Mouse (Mus musculus) kidney, adult 2 months (tissue): Measurements from ENCODE around the gene Tpsg1.

Experiments
- CTCF ChIP-seq: fragments of 200-500 bp; conservative IDR thresholded peaks from 2 replicates; pipeline ENCODE4 v1.5.1; 2011; ENCODE audit warnings: low read depth, mild to moderate bottlenecking, control low read depth, low read length, moderate library complexity, mixed read lengths; ENCODE audit not compliant: insufficient read depth, insufficient read length
- POLR2A ChIP-seq: fragments of 200-500 bp; IDR thresholded peaks from one replicate; pipeline ENCODE4 v1.6.1; 2011; ENCODE audit warnings: low read depth, low read length, control low read depth

GRCm38 (mm10) chr17:25394526-25394925 lies 25.5 kb downstream of the Tpsg1 start:
- TF ChIP-seq CTCF (no peak), POLR2A (no peak)
